Mouse (Mus musculus) kidney, postnatal 10 days (tissue): ENCODE data around the gene Wdr5b.

ENCODE experiments used
- DNase-seq: peaks from one replicate; pipeline ENCODE4 v3.0.0; 2021; ENCODE audit warnings: mixed read lengths

The Wdr5b gene

GRCm38 (mm10) chr16:36071450-36072379 is 30.7 kb downstream of the Wdr5b start, which contains the start of the genes Fam162a and Ccdc58:
TSS of gene Fam162a (minus strand) at chr16:36071594.
TSS of gene Ccdc58 (plus strand) at chr16:36071685.
- DNase-seq, result peak; percentile 96

GRCm38 (mm10) chr16:36072410-36073011 is 31.5 kb downstream of the Wdr5b start:
- no peak for DNase-seq

DNA sequence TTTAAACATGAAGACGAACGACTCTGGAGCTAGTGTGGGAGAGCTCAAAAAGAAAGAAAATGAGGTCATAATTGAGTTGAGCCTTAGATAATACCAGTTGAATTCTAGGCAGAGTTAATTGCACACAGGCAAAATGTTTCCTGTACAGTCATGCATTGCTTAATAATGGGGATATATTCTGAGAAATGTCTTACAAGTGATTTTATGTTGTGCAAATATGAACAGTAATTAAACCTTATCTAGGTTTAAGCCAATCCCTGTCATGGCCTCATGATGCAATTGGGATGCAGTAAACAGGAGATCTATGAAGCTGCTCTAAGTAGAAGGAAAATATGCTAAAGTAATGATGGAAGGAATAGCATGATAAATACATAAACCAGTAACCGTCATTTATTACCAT is 33.8 kb downstream of the Wdr5b start:
- no peak for DNase-seq

- no peak for DNase-seq
Measured at GRCm38 (mm10) chr16:36079916-36080315, 38.9 kb downstream of the Wdr5b start.

- peak; percentile 37 for DNase-seq
Measured at GRCm38 (mm10) chr16:36087846-36088245, 46.9 kb downstream of the Wdr5b start.

GRCm38 (mm10) chr16:36089065-36089464 is 48.1 kb downstream of the Wdr5b start:
- peak; percentile 46 for DNase-seq

DNA sequence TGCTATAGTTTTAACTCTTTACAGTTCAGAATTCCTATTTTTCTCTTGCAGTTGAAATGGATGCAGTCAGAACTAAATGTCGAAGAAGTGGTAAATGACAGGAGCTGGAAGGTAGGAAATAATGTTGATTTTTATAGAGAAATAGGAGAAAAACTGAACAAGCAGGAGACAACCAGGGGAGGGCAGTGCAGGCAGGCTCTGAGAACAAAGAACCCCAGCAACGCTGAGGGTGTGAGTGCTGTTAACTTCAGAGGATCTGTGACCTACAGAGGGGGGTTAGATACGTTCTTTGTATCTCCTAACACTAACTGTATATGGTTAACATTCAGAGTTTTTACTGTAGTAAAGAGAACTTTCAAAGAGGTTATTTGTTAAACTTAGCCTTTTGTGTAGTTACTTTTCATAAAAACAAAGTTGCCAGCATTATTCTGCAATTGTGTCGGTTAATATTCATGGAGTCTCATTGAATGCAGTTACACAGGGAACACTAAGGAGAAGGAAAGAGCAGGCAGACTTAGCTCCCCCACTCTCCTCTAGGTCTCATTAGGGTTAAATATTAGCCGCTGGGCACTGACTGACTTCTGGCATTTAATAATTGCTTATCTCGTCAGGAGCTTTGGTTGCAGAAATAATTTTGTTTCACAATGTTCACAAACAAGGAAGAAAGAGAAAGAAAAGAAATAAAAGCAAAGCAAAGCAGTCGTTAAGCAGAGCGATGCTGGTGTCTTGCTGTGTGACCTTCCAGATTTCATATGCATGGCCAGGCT is 49.0 kb downstream of the Wdr5b start:
- DNase-seq, result no peak

- DNase-seq, result no peak
Measured at GRCm38 (mm10) chr16:36090785-36091509, 50.0 kb downstream of the Wdr5b start.
